Mouse (Mus musculus): ENCODE results near the gene Klhl12.

The Klhl12 gene

GRCm38 (mm10) chr1:134450201-134450600, 5.1 kb upstream of the Klhl12 start:
- DNase-seq (ENCODE audit: low spot score), result no peak

GRCm38 (mm10) chr1:134450986-134451385, 4.3 kb upstream of the Klhl12 start:
- no peak for DNase-seq (ENCODE audit: low spot score)

GRCm38 (mm10) chr1:134456060-134456459, 729 bp downstream of the Klhl12 start:
- DNase-seq (ENCODE audit: low spot score), result no peak

- no peak for DNase-seq (ENCODE audit: low spot score)
Observed at GRCm38 (mm10) chr1:134458139-134458727, 2.9 kb downstream of the Klhl12 start.

GRCm38 (mm10) chr1:134460294-134461284, 5.3 kb downstream of the Klhl12 start:
- DNase-seq (ENCODE audit: low spot score), result no peak

- no peak for DNase-seq (ENCODE audit: low spot score)
Observed at GRCm38 (mm10) chr1:134484623-134485022, 29.3 kb downstream of the Klhl12 start.

- DNase-seq (ENCODE audit: low spot score), result no peak
Observed at GRCm38 (mm10) chr1:134490903-134491801, 35.8 kb downstream of the Klhl12 start.

- no peak for DNase-seq (ENCODE audit: low spot score)
Observed at GRCm38 (mm10) chr1:134492276-134492675, 36.9 kb downstream of the Klhl12 start.

GRCm38 (mm10) chr1:134493496-134493895, 38.2 kb downstream of the Klhl12 start:
- DNase-seq (ENCODE audit: low spot score), result no peak

GRCm38 (mm10) chr1:134493956-134494355, 38.6 kb downstream of the Klhl12 start:
- no peak for DNase-seq (ENCODE audit: low spot score)

- DNase-seq (ENCODE audit: low spot score), result peak; percentile 96
Observed at GRCm38 (mm10) chr1:134494428-134495215, 39.3 kb downstream of the Klhl12 start, which contains the start of gene Rabif. Gene Rabif (plus strand): TSS chr1:134494648.

- DNase-seq (ENCODE audit: low spot score), result no peak
Observed at GRCm38 (mm10) chr1:134495216-134495539, 39.8 kb downstream of the Klhl12 start.

- DNase-seq (ENCODE audit: low spot score), result no peak
Observed at GRCm38 (mm10) chr1:134495991-134496390, 40.7 kb downstream of the Klhl12 start.

GRCm38 (mm10) chr1:134500916-134501315, 45.6 kb downstream of the Klhl12 start:
- DNase-seq (ENCODE audit: low spot score), result no peak

- no peak for DNase-seq (ENCODE audit: low spot score)
Observed at GRCm38 (mm10) chr1:134506201-134506600, 50.9 kb downstream of the Klhl12 start.

- DNase-seq (ENCODE audit: low spot score), result no peak
Observed at GRCm38 (mm10) chr1:134510018-134510417, 54.7 kb downstream of the Klhl12 start.

GRCm38 (mm10) chr1:134512183-134512582, 56.9 kb downstream of the Klhl12 start:
- DNase-seq (ENCODE audit: low spot score), result no peak

GRCm38 (mm10) chr1:134512584-134512983, 57.3 kb downstream of the Klhl12 start:
- no peak for DNase-seq (ENCODE audit: low spot score)

- DNase-seq (ENCODE audit: low spot score), result peak; percentile 15
Observed at GRCm38 (mm10) chr1:134513312-134513860, 58.1 kb downstream of the Klhl12 start.

GRCm38 (mm10) chr1:134513876-134514590, 58.7 kb downstream of the Klhl12 start:
- DNase-seq (ENCODE audit: low spot score), result no peak

Data from ovary, postnatal 10 days (tissue).